17 mouse cellular contexts compared by ENCODE assay signal in genomic region chr7:135029136-135029535, GRCm38 (mm10).
DNase-seq lines count a peak whose midpoint lies in the region; ATAC-seq and TF ChIP-seq lines count a peak whose summit lies in the region.
"Had no signal": no experiment of that assay in that cellular context is flagged by ENCODE, and none has a peak within 500 bp of the region (broad histone marks: within the 10 kb centered on the region; RNA-seq: fewer than 3 reads in every experiment).

No protein-coding gene starts in this region.

- H3K4me1 ChIP-seq in forebrain, postnatal 0 days (ENCODE audit: insufficient read depth): no peaks in the 10 kb centered on the region
- H3K4me1 ChIP-seq in forebrain, embryonic 12.5 days: peaks cover 4% of the 10 kb centered on the region; the same call in 1 of the 2 replicates
- H3K4me1 ChIP-seq: liver, embryonic 15.5 days; megakaryocyte, embryonic 14.5 days had no signal

- no peak overlapping the region for H3K9ac ChIP-seq in forebrain, postnatal 0 days
- H3K9ac ChIP-seq in forebrain, embryonic 12.5 days: no peak overlapping the region
- H3K9ac ChIP-seq: hindbrain, embryonic 15.5 days; limb, embryonic 12.5 days; liver, embryonic 15.5 days had no signal

- H3K36me3 ChIP-seq in forebrain, postnatal 0 days (ENCODE audit: insufficient read depth): no peaks in the 10 kb centered on the region
- H3K36me3 ChIP-seq in forebrain, embryonic 12.5 days (replicated peaks): no peaks in the 10 kb centered on the region
- H3K36me3 ChIP-seq: hindbrain, embryonic 15.5 days; limb, embryonic 12.5 days; liver, embryonic 15.5 days had no signal

- peak; percentile 57 for DNase-seq in forebrain, postnatal 0 days
- peak; percentile 15 to 16 for DNase-seq in lung, adult 18-20 months
- no peak for DNase-seq in lung, postnatal 4 days
- peak; percentile 41 for DNase-seq in adrenal gland, postnatal 10 days
- peak; percentile 20 for DNase-seq in lung, postnatal 10 days
- DNase-seq: cerebellum, adult 18-20 months; gastrocnemius, postnatal 14 days; heart, postnatal 14 days; kidney, adult 8-10 months; kidney, postnatal 4 days had no signal

- ATAC-seq in forebrain, postnatal 0 days: peak; percentile 42
- ATAC-seq in forebrain, embryonic 12.5 days (ENCODE audit: low FRiP score): no peak
- ATAC-seq in inflammation-experienced regulatory T-cells, adult 6 months: no peak
- ATAC-seq: forebrain, embryonic 16.5 days had no signal

- H3K27me3 ChIP-seq in forebrain, postnatal 0 days (ENCODE audit: insufficient read depth, low read length): no peaks in the 10 kb centered on the region
- H3K27me3 ChIP-seq in forebrain, embryonic 12.5 days: no peaks in the 10 kb centered on the region
- H3K27me3 ChIP-seq: hindbrain, embryonic 15.5 days; limb, embryonic 12.5 days; liver, embryonic 15.5 days; megakaryocyte, embryonic 14.5 days had no signal

- 57% methylated on average over 3 of the region's 3 CpGs for WGBS in forebrain, postnatal 0 days
- WGBS in forebrain, embryonic 12.5 days: 89% methylated on average over 3 of the region's 3 CpGs

- H3K4me2 ChIP-seq in forebrain, postnatal 0 days (ENCODE audit: low read depth): no peak overlapping the region
- no peak overlapping the region for H3K4me2 ChIP-seq in forebrain, embryonic 12.5 days
- H3K4me2 ChIP-seq: hindbrain, embryonic 15.5 days; limb, embryonic 12.5 days; liver, embryonic 15.5 days had no signal

- H3K27ac ChIP-seq in forebrain, postnatal 0 days (ENCODE audit: low read depth, low read length): no peak overlapping the region
- no peak overlapping the region for H3K27ac ChIP-seq in forebrain, embryonic 12.5 days
- H3K27ac ChIP-seq: hindbrain, embryonic 15.5 days; limb, embryonic 12.5 days; liver, embryonic 15.5 days had no signal

- no peak for TF ChIP-seq CTCF in forebrain, postnatal 0 days (IDR thresholded peaks at IDR 0.05; ENCODE audit: low read depth)

- H3K4me3 ChIP-seq in forebrain, postnatal 0 days (ENCODE audit: low read depth, low read length): no peak overlapping the region
- H3K4me3 ChIP-seq in forebrain, embryonic 12.5 days (replicated peaks): no peak overlapping the region
- H3K4me3 ChIP-seq: hindbrain, embryonic 15.5 days; limb, embryonic 12.5 days; liver, embryonic 15.5 days; megakaryocyte, embryonic 14.5 days had no signal

- no peaks in the 10 kb centered on the region for H3K9me3 ChIP-seq in forebrain, postnatal 0 days (ENCODE audit: low read length)
- H3K9me3 ChIP-seq in forebrain, embryonic 12.5 days: no peaks in the 10 kb centered on the region
- H3K9me3 ChIP-seq: hindbrain, embryonic 15.5 days; limb, embryonic 12.5 days; liver, embryonic 15.5 days had no signal

Comparison
In these comparisons a context has a peak if more than half of its experiments do, and no peak if none do; other contexts are left out.
1. DNase-seq: peak in forebrain, postnatal 0 days (single experiment), lung, adult 18-20 months (2 of 2), adrenal gland, postnatal 10 days (single experiment) and lung, postnatal 10 days (single experiment); none in lung, postnatal 4 days (0 of 2).